Mouse (Mus musculus) natural killer cell, adult 2 months (primary cell): ENCODE measurements around the gene Gm13276.
"Not testable (repeated sequence)": the region's sequence is repeated elsewhere in the genome, so short reads cannot be mapped to it uniquely, and the experiment has no call there.

Experiments used
- DNase-seq, 2 experiments: peaks; one replicate each; pipeline ENCODE4 v3.0.0; 2022; ENCODE audit warnings: low spot score in 2 of 2

The Gm13276 gene

DNA sequence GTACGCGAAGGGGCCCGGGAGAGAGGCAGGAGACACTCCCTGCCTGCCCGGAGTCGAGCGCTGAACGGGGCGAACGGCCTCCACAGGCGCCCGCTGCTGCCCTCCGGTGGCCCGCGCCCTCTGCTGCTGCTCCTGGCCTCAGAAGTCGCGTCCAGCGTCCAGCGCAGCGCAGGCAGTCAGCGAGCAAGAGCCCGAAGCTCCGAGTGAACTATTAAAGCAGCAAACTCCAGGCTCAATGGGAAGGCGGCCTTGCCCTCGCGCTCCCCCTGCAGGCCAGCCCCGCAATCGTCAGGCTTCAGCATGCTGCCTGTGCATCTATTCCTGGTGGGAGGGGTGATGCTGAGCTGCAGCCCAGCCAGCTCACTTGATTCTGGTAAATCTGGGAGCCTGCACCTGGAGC lies at the start of gene Gm13276:
TSS of gene Gm13276 (plus strand) at position 301 of the 400 bp plus-strand sequence.
- DNase-seq, result not testable (repeated sequence)

DNA sequence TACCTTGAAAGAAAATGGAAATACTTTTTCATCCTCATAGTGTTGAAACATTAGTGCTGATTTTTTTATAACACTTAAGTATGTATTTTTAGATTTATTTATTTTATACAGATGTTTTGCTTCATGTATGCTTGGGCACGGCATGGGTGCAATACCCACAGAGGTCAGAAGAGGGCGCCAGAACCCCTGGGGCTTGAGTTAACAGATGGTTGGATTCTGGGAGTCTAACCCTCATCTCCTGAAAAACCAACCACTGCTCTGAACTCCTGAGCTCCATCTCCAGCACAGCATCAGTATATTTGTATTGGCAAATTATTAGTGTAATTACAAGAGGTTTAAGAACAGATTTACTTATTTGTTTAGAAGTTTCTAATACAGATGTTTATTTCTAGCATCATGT lies 47.0 kb upstream of the Gm13276 start:
- peak; percentile 60 to 68 for DNase-seq

DNA sequence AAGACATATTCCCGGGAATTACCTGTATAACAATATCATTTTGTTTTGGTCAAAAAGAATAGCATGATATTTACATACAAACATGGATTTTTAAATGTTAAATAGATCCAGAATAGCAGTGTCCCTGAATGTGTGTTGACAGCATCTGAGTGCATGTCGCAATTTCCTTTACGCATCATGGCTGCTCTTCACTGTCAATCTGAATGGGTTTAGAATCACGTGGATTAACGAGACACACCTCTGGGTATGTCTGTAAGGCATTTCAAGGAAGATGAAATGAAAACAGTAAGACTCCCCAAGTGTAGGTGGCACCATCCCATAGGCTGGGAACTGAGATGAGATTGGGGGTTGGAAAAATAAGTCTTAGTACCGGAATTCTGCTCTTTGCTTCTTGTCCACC lies 46.5 kb upstream of the Gm13276 start:
- no peak for DNase-seq

DNA sequence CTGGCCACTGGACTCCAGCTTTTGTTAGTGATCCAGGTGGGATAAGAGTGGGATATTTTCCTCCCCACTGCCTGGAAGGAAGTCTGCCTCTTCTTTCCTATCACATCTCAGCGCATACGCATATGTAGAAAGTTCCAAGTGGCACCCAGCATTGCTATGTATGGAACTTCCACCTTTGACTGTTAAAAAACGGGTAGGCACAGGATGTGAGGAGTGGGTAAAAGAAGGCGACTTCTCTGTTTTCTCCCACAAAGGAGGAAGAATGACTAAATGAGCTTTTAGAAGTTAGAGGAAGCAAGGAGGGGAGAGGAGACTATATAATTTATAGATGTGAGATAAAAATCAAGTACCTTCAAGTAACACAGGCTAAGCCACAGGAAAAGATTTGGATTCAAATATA lies 44.1 kb upstream of the Gm13276 start:
- no peak for DNase-seq

DNA sequence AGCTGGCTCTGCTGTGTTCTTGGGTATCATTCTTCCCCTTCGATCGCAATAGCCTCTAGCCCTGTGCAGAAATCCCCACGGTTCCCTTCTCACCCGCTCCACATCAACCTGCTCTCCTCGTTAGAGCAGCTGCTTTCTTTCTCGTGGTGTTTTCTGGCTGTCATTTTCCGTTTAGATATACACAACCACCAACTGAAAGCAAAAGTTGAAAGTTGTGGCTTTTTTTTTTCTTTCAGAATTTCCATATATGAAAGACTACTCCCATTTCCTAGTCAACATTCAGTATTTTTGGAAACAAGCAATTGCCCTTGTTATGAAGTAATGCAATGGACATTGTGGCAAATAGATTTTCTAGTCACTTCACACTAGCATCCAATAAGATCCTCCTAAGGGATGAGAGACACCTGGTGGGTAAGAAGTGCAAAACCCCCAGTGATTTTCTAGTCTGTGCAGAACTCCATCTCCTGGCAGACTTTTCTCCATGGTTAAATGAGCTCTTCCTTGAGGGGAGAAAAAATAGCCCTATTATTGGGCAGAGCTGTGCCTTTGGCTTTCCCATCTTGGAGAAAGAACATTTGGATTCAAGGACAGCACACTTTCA lies 42.6 kb upstream of the Gm13276 start:
- DNase-seq, result no peak

DNA sequence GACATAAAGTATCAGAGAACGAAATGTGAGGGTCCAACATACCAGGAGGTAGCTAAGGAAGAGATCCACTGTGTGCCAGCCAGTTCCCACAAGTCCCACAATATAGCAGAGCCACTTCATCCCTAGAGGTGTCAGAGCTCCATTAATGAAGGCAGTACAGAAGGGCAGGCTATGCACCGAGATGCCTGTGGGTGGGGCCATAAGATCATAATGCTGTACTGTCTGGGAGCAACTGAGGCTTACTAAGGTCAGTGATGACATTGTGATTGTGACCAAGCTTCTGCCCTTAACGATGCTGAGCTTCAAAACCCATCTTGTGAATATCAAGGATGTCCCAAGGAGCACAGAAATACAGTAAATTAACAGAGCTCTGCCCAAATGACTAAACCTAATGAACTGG lies 41.3 kb upstream of the Gm13276 start:
- no peak for DNase-seq

DNA sequence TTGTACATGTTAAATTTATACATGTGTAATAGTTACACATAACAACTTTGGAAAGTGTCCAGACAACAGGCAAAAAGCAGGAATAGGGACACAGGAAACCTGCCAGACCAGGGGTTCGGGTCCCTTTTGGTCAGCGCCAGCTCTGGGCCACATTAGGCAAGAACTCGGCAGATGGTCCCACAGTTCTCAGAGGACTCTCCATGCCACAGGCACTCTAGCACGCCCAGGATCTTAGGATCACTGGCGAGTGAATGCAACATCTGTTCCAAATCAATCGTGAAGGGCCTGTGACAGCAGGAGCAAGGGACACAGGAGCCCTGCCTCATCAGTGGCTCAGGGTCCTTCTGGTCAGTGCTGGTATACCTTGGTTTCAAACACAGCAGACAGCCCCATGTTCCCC lies 35.6 kb upstream of the Gm13276 start:
- DNase-seq, result no peak

DNA sequence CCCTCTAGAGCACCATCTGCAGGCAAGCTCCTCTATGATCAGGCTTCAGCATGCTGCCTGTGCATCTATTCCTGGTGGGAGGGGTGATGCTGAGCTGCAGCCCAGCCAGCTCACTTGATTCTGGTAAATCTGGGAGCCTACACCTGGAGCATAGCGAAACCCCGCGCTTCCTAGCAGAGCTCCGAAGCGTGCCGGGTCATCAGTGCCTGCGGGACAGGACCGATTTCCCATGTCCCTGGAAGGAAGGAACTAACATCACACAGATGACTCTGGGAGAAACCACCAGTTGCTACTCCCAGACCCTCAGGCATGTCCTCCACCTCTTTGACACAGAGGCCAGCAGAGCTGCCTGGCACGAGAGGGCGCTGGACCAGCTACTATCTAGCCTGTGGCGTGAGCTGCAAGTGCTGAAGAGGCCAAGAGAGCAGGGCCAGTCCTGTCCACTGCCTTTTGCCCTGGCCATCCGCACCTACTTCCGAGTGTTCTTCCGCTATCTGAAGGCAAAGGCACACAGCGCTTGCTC lies 30.6 kb upstream of the Gm13276 start, which contains the start of gene Gm13271:
TSS of gene Gm13271 (plus strand) at position 51 of the 523 bp plus-strand sequence.
- peak; percentile 54 to 55 for DNase-seq

DNA sequence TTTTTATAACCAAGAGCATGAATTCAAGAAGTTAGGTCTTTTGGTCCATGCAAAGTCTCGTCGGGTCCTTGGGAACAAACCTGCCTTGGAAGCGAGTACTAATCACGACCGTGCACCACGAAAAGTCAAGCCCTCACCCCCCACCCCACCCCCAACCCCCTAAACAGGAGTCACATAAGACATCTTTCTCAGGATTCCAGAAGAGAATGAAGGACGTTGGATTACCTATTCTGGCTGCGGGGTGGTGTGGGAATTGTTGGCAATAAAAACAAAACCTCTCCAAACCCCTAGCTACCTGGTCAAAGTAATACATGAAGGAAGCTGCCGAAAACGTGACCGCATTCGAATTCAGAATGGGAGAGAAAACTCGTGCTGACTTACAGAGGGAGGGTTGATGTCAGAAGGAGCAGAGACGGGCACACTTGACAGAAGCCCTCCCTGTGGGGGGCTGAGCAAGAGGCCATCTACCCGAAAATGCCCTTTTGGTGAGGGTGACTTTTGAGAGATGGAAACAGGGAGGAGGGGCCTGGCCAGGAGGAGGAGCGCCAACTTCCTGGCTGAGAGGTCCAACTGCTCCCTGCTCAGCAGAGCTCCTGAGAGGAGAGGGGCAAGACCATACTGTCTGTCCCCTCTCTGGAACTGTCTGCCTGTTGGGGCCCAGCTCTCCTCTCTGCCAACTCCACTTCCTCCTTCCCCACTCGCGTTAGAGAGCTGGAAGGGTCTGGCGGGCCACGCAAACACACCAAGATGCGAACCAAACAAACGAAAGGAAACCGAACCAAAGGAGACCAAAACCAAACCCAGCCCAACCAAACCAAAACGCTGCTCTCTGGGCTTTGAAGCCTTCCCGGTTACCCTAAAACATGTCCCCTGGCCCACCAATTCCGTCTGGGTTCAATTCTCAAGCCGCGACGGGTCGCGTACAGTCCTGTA lies 28.7 kb upstream of the Gm13276 start:
- peak in 1 of 2 experiments; percentile 20 for DNase-seq

DNA sequence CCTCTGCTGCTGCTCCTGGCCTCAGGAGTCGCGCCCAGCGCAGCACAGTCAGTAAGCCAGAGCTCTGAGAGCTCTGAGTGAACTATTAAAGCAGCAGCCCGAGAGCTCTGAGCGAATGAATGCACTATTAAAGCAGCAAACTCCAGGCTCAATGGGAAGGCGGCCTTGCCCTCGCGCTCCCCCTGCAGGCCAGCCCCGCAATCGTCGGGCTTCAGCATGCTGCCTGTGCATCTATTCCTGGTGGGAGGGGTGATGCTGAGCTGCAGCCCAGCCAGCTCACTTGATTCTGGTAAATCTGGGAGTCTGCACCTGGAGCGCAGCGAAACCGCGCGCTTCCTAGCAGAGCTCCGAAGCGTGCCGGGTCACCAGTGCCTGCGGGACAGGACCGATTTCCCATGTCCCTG lies 27.9 kb upstream of the Gm13276 start:
- DNase-seq, result peak; percentile 90 to 92

DNA sequence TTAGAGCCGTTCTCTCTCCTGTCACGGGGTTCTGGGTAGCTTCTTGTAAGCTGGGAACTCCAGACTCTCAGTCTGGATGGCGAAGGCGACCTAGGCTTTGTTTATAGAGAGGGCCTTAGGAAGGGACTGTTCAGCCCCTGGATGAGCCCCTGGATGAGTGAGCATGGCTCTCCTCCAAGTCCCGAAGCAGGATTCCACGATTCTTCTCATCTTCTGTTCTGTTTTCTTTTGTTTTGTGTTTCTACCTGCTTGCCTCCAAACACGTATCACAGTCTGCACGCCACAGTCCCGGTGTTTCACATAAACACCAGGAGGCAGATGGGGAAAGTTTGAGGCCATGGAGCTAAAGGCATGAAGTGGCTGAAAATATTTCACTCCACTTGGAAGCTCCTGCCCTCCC lies 26.8 kb upstream of the Gm13276 start:
- DNase-seq, result not testable (repeated sequence)

DNA sequence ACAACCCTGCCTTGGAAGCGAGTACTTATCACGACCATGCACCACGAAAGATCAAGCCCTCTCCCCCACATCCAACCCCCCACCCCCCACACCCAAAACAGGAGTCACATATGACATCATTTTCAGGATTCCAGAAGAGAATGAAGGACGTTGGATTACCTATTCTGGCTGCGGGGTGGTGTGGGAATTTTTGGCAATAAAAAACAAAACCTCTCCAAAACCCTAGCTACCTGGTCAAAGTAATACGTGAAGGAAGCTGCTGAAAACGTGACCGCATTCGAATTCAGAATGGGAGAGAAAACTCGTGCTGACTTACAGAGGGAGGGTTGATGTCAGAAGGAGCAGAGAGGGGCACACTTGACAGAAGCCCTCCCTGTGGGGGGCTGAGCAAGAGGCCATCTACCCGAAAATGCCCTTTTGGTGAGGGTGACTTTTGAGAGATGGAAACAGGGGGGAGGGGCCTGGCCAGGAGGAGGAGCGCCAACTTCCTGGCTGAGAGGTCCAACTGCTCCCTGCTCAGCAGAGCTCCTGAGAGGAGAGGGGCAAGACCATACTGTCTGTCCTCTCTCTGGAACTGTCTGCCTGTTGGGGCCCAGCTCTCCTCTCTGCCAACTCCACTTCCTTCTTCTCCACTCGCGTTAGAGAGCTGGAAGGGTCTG lies 25.8 kb upstream of the Gm13276 start, which contains the start of gene Gm13283:
TSS of gene Gm13283 (plus strand) at position 510 of the 659 bp plus-strand sequence.
- DNase-seq, result peak; percentile 22 to 25

DNA sequence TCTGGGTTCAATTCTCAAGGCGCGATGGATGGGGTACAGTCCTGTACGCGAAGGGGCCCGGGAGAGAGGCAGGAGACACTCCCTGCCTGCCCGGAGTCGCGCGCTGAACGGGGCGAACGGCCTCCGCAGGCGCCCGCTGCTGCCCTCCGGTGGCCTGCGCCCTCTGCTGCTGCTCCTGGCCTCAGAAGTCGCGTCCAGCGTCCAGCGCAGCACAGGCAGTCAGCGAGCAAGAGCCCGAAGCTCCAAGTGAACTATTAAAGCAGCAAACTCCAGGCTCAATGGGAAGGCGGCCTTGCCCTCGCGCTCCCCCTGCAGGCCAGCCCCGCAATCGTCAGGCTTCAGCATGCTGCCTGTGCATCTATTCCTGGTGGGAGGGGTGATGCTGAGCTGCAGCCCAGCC lies 25.1 kb upstream of the Gm13276 start:
- DNase-seq, result peak; percentile 63 to 64

DNA sequence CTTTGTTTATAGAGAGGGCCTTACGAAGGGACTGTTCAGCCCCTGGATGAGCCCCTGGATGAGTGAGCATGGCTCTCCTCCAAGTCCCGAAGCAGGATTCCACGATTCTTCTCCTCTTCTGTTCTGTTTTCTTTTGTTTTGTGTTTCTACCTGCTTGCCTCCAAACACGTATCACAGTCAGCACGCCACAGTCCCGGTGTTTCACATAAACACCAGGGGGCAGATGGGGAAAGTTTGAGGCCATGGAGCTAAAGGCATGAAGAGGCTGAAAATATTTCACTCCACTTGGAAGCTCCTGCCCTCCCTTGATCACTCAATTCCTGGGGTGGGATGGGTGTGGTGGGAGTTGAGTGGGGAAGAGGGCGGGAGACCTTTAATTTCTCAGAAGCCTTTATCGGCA lies 23.7 kb upstream of the Gm13276 start:
- peak; percentile 57 to 74 for DNase-seq

DNA sequence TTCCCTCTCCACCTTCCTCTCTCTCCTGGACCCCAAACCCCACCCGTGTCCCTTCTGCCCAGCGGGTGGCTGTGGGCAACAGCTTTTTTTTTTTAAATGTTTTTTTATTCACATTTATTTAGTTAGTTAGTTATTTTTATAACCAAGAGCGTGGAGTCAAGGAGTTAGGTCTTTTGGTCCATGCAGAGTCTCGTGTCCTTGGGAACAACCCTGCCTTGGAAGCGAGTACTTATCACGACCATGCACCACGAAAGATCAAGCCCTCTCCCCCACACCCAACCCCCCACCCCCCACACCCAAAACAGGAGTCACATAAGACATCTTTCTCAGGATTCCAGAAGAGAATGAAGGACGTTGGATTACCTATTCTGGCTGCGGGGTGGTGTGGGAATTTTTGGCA lies 23.2 kb upstream of the Gm13276 start:
- DNase-seq, result not testable (repeated sequence)

DNA sequence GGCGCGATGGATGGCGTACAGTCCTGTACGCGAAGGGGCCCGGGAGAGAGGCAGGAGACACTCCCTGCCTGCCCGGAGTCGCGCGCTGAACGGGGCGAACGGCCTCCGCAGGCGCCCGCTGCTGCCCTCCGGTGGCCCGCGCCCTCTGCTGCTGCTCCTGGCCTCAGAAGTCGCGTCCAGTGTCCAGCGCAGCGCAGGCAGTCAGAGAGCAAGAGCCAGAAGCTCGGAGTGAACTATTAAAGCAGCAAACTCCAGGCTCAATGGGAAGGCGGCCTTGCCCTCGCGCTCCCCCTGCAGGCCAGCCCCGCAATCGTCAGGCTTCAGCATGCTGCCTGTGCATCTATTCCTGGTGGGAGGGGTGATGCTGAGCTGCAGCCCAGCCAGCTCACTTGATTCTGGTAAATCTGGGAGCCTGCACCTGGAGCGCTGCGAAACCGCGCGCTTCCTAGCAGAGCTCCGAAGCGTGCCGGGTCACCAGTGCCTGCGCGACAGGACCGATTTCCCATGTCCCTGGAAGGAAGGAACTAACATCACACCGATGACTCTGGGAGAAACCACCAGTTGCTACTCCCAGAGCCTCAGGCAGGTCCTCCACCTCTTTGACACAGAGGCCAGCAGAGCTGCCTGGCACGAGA lies 22.0 kb upstream of the Gm13276 start:
- DNase-seq, result peak; percentile 47 to 52

DNA sequence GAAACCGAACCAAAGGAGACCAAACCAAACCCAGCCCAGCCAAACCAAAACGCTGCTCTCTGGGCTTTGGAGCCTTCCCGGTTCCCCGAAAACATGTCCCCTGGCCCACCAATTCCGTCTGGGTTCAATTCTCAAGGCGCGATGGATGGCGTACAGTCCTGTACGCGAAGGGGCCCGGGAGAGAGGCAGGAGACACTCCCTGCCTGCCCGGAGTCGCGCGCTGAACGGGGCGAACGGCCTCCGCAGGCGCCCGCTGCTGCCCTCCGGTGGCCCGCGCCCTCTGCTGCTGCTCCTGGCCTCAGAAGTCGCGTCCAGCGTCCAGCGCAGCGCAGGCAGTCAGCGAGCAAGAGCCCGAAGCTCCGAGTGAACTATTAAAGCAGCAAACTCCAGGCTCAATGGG lies 12.0 kb upstream of the Gm13276 start, which contains the start of gene Gm13290:
TSS of gene Gm13290 (plus strand) at position 301 of the 400 bp plus-strand sequence.
- not testable (repeated sequence) for DNase-seq

DNA sequence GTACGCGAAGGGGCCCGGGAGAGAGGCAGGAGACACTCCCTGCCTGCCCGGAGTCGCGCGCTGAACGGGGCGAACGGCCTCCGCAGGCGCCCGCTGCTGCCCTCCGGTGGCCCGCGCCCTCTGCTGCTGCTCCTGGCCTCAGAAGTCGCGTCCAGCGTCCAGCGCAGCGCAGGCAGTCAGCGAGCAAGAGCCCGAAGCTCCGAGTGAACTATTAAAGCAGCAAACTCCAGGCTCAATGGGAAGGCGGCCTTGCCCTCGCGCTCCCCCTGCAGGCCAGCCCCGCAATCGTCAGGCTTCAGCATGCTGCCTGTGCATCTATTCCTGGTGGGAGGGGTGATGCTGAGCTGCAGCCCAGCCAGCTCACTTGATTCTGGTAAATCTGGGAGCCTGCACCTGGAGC lies 8.9 kb upstream of the Gm13276 start, which contains the start of gene Gm13289:
TSS of gene Gm13289 (plus strand) at position 301 of the 400 bp plus-strand sequence.
- DNase-seq, result not testable (repeated sequence)

DNA sequence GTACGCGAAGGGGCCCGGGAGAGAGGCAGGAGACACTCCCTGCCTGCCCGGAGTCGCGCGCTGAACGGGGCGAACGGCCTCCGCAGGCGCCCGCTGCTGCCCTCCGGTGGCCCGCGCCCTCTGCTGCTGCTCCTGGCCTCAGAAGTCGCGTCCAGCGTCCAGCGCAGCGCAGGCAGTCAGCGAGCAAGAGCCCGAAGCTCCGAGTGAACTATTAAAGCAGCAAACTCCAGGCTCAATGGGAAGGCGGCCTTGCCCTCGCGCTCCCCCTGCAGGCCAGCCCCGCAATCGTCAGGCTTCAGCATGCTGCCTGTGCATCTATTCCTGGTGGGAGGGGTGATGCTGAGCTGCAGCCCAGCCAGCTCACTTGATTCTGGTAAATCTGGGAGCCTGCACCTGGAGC lies 6.0 kb upstream of the Gm13276 start, which contains the start of gene Gm13272:
TSS of gene Gm13272 (plus strand) at position 301 of the 400 bp plus-strand sequence.
- DNase-seq, result not testable (repeated sequence)

DNA sequence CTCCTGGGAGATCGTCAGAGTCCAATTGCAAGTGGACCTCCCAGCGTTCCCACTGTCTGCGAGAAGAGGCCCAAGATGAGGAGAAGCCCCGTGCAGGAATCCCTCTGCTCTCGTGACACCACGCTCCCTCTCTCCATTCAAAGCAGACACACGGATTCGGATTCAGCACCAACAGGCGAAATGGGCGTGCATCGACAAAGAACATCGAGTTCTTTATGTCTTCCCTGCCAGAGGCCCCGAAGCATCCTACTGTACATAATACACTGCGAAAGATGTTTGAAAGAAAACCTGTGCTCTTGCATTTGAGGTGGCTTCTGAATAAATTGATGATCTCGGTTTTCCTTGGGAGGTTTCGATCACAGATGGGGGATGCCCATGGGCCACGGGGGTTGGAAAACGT lies 5.2 kb upstream of the Gm13276 start:
- DNase-seq, result not testable (repeated sequence)

DNA sequence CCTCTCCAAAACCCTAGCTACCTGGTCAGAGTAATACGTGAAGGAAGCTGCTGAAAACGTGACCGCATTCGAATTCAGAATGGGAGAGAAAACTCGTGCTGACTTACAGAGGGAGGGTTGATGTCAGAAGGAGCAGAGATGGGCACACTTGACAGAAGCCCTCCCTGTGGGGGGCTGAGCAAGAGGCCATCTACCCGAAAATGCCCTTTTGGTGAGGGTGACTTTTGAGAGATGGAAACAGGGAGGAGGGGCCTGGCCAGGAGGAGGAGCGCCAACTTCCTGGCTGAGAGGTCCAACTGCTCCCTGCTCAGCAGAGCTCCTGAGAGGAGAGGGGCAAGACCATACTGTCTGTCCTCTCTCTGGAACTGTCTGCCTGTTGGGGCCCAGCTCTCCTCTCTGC lies 3.7 kb upstream of the Gm13276 start, which contains the start of gene Ifnz:
TSS of gene Ifnz (plus strand) at position 301 of the 400 bp plus-strand sequence.
- not testable (repeated sequence) for DNase-seq
